Mouse (Mus musculus) E14TG2a.4 (cell line): ENCODE data around the gene Ubac2.

ENCODE experiments used
- CTCF ChIP-seq: conservative IDR thresholded peaks from 2 replicates; pipeline ENCODE4 v1.5.1; 2014; ENCODE audit warnings: low read length
- NANOG ChIP-seq: IDR thresholded peaks from 2 replicates; pipeline ENCODE4 v1.6.1; 2014; ENCODE audit warnings: borderline replicate concordance, low read length, mixed read lengths

- no peak for TF ChIP-seq CTCF
- no peak for TF ChIP-seq NANOG
Observed at GRCm38 (mm10) chr14:121895316-121895715, 16.9 kb downstream of the Ubac2 start.
